Mouse (Mus musculus): Measurements from ENCODE around the gene Epb41. TPM values are rescaled to one million over a fixed set of nuclear protein-coding genes. Genes with fewer than 3 reads are reported as not detected.

Gene Epb41
- 10 to 100 TPM; 70.6 to 75.6 TPM for total RNA-seq (2023)

DNA sequence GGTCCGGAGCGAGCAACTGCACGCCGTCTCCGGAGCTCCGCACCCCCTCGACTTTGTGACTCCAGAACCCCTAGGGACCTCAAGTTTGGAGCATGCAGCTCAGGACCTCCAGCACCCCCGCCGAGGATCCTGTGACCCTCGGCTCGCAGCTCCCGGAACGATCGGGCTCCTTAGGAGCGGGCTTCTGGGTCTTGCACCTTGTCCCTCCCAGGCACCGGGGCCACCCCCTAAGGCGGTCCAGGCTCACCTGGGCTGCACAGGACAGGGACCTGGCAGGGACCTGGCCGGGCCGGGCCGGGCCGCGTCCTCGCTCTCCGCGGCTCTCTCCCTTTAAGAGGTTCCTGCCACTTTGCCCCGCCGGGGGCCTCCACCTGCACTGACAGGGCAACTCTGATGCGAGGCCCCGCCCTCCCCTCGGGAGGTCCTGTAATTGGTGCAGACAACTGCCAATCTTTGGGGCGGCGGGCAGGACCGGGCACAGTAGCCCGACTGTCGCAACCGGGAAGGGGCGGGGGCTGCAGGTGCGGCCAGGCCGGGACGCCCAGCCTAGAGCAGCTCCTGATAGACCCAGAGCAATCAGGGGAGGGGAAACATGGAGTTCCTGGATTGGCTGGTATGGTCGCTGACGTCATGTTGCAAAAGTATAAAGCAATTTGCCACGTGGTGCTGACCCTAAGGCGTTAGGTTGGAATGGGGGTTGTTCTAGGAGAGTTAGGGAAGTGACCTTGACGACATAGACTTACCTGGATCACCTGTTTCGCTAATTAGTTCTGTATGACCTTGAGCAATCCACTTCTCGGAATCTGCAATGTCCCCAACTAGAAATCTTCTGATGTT, at the start of gene Epb41:
Gene Epb41, minus strand, starts transcription at position 389 of the 837 bp plus-strand sequence.

DNA sequence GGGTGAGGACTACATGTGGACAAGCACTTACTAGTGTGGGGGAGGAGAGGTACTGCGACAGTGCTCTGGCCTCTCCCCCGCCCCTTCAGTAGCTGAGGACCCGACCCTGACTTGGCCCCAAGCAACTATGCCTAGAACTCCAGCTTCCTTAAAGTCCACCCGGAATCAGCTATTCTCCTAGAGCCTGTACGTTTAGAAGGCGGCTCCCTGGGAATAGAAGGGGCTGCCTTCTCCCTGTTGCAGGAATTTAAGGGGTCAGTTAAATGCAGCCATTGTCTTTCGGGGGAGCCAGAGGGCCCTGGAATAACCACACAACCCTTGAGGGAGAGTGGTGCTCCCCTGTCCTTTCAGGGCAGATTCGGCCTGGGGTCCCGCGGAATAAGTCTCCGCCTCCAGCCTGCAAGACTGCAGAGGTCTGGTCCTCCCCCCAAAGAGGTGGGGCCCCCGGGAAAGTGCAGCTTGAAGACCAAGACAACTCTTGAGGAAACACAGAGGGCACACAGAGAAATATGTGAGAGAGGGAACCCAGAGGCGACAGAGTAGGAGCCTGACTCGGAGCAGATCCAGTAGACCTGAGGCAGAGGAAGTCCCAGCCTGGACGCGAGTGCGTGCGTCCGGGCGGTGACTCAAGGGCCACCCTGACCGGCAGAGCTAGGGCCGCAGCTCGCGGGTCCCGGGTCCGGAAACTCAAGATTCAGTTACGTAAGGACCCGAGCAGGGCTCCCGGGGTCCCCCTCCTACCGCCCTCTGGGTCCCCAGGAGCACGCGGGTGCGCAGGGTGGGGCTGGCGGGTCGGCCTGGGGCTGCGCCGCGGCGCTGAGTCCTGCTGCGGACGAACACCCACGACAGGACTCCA, 816 bp downstream of the Epb41 start, which contains the start of gene Gm10300:
Gene Gm10300, plus strand, starts transcription at position 621 of the 856 bp plus-strand sequence.

DNA sequence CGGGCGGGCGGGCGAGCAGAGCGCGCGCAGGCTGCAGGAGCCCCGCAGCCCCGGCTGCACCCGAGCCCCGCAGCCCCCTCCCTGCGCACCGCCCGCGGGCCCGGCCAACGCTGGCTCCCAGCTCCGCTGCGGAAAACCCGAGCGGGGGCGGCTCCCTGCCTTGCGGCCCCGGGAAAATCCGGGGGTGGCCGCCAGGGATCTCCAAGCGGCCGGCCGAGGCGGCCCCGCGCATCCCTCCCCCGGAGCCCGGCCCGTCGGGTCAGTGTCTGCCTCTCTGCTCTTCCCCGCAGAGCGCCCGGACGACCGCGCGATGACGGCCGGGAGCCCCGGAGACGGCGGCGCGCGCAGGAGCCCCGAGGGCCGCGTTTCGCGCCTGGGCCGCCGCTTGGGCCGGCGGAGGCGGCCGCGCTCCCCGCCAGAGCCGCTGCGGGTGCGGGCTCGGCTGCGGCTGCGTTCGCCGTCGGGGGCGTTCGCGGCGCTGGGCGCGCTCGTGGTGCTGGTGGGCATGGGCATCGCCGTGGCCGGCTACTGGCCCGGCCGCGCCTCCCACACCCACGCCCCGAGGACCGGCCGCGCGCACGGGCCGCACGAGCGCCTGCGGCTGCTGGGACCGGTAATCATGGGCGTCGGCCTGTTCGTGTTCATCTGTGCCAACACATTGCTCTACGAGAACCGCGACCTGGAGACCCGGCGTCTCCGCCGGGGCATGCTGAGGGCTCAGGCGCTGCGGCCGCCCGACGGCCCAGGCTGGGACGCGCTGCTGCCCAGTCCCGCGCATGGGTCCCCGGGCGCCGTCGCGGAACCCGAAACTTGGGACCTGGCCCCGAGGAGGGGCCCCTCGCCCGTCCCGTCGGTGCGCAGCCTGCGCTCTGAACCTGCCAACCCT, 153.4 kb downstream of the Epb41 start, which contains the start of gene Tmem200b:
Gene Tmem200b, plus strand, starts transcription at position 311 of the 886 bp plus-strand sequence.

Other genes starting within 250 kb of the Epb41 start
- 1 to 10 TPM; 3.1 to 4.1 TPM for gene Ptpru, start 237.0 kb downstream of the Epb41 start, total RNA-seq (2023)
- gene Mecr, start 231.9 kb downstream of the Epb41 start, total RNA-seq (2023), result 10 to 100 TPM; 10.4 to 11.6 TPM
- gene Srsf4, start 201.7 kb downstream of the Epb41 start, total RNA-seq (2023), result 10 to 100 TPM; 76.3 to 79.2 TPM
- gene Tmem200b, start 153.6 kb downstream of the Epb41 start, total RNA-seq (2023), result not detected
- under 1 TPM in 1 of 2 experiments, not detected in 1; 0.24 TPM for gene Gm10300, start 624 bp downstream of the Epb41 start, total RNA-seq (2023)
- not detected for gene Oprd1, start 69.2 kb upstream of the Epb41 start, total RNA-seq (2023)
- gene Ythdf2, start 137.0 kb upstream of the Epb41 start, total RNA-seq (2023), result 10 to 100 TPM; 34.5 to 36.1 TPM
- gene Gmeb1, start 186.3 kb upstream of the Epb41 start, total RNA-seq (2023), result 10 to 100 TPM; 30.5 to 33.5 TPM
- 10 to 100 TPM; 34.3 to 35.1 TPM for gene Taf12, start 199.1 kb upstream of the Epb41 start, total RNA-seq (2023)
- under 1 TPM in 1 of 2 experiments, not detected in 1; 0.64 TPM for gene Rab42, start 228.1 kb upstream of the Epb41 start, total RNA-seq (2023)

Measured in neutrophil, adult 83 days (primary cell).